Mouse (Mus musculus) C2C12 (cell line): ENCODE measurements at regions not wholly inside any gene's neighbourhood (a gene's known extent, or its start where the extent isn't known, plus 50 kb on each side); places are given as distances from the start of the nearest gene placed in this dataset.

Experiments used
- H3K27me3 ChIP-seq: one replicate; pipeline ENCODE4 v1.6.1; 2011; ENCODE audit not compliant: control insufficient read depth, insufficient read depth, insufficient read length
- H3K36me3 ChIP-seq: one replicate; pipeline ENCODE4 v1.6.1; 2011; ENCODE audit not compliant: control insufficient read depth, insufficient read depth
- H3K4me3 ChIP-seq: one replicate; pipeline ENCODE4 v1.5.1; 2011; ENCODE audit warnings: mild to moderate bottlenecking, control low read depth; ENCODE audit not compliant: poor library complexity, insufficient read depth, severe bottlenecking
- H3K79me2 ChIP-seq: one replicate; pipeline ENCODE4 v1.6.1; 2011; ENCODE audit not compliant: control insufficient read depth, insufficient read depth
- H3K79me3 ChIP-seq: one replicate; pipeline ENCODE4 v1.6.1; 2011; ENCODE audit warnings: low read depth, control low read depth
- H3ac ChIP-seq: one replicate; pipeline ENCODE3; 2011; ENCODE audit warnings: low read depth; ENCODE audit not compliant: control insufficient read depth, insufficient read length
- CEBPB ChIP-seq: IDR thresholded peaks from one replicate; pipeline ENCODE4 v1.6.1; 2011; ENCODE audit warnings: low read depth, mild to moderate bottlenecking, control low read depth, moderate library complexity
- CTCF ChIP-seq: IDR thresholded peaks from one replicate; pipeline ENCODE4 v1.5.1; 2011; ENCODE audit not compliant: control insufficient read depth, insufficient read depth, insufficient read length
- FOSL1 ChIP-seq: IDR thresholded peaks from one replicate; pipeline ENCODE4 v1.8.0; 2011; ENCODE audit warnings: mild to moderate bottlenecking, low read length; ENCODE audit not compliant: poor library complexity, insufficient read depth, severe bottlenecking
- MAX ChIP-seq: IDR thresholded peaks from one replicate; pipeline ENCODE4 v1.6.1; 2011; ENCODE audit warnings: mild to moderate bottlenecking, control low read depth
- MYOD1 ChIP-seq: IDR thresholded peaks from one replicate; pipeline ENCODE4 v1.6.1; 2011; ENCODE audit warnings: low read depth; ENCODE audit not compliant: control insufficient read depth, insufficient read length
- MYOG ChIP-seq: IDR thresholded peaks from one replicate; pipeline ENCODE4 v1.6.1; 2011; ENCODE audit not compliant: control insufficient read depth, insufficient read length; ENCODE audit errors: extremely low read depth
- USF1 ChIP-seq: IDR thresholded peaks from one replicate; pipeline ENCODE4 v1.6.1; 2011; ENCODE audit warnings: low read depth, mild to moderate bottlenecking, control low read depth, moderate library complexity

GRCm38 (mm10) chr15:36367296-36367695 is 640.3 kb downstream of the Zfp706 start:
- H3K36me3 ChIP-seq = no peaks in the 10 kb centered on the region
- no peaks in the 10 kb centered on the region for H3K27me3 ChIP-seq
- H3K79me3 ChIP-seq = no peaks in the 10 kb centered on the region
- no peak overlapping the region for H3K4me3 ChIP-seq
- no peak for TF ChIP-seq CTCF
- no peak for TF ChIP-seq MAX
- no peak for TF ChIP-seq MYOD1
- no peak for TF ChIP-seq MYOG
- no peak for TF ChIP-seq USF1
- no peak for TF ChIP-seq CEBPB
- no peak overlapping the region for H3ac ChIP-seq
- H3K79me2 ChIP-seq = no peaks in the 10 kb centered on the region

GRCm38 (mm10) chr15:36364757-36365156 is 642.8 kb downstream of the Zfp706 start:
- no peak for TF ChIP-seq MAX
- no peak for TF ChIP-seq MYOG
- no peak for TF ChIP-seq CTCF
- no peak for TF ChIP-seq FOSL1
- no peak for TF ChIP-seq CEBPB
- no peak for TF ChIP-seq USF1
- H3ac ChIP-seq = no peak overlapping the region
- peaks cover 4% of the 10 kb centered on the region for H3K27me3 ChIP-seq

GRCm38 (mm10) chr15:36364062-36364461 is 643.5 kb downstream of the Zfp706 start:
- H3K79me2 ChIP-seq = no peaks in the 10 kb centered on the region
- TF ChIP-seq USF1 (no peak), CEBPB (no peak), FOSL1 (no peak), MYOD1 (no peak), MYOG (no peak), MAX (no peak), CTCF (no peak)
- H3K36me3 ChIP-seq = no peaks in the 10 kb centered on the region
- no peaks in the 10 kb centered on the region for H3K79me3 ChIP-seq
- peaks cover 4% of the 10 kb centered on the region for H3K27me3 ChIP-seq
- H3ac ChIP-seq = no peak overlapping the region
- no peak overlapping the region for H3K4me3 ChIP-seq

More at GRCm38 (mm10) chr15:36364757-36365156, 642.8 kb downstream of the Zfp706 start:
- no peaks in the 10 kb centered on the region for H3K36me3 ChIP-seq
- H3K79me3 ChIP-seq = no peaks in the 10 kb centered on the region
- H3K4me3 ChIP-seq = no peak overlapping the region
- no peaks in the 10 kb centered on the region for H3K79me2 ChIP-seq

GRCm38 (mm10) chr15:36362911-36363565 is 644.5 kb downstream of the Zfp706 start:
- Histone ChIP-seq H3K36me3 (no peaks in the 10 kb centered on the region), H3K4me3 (no peak overlapping the region), H3K79me3 (no peaks in the 10 kb centered on the region), H3ac (no peak overlapping the region), H3K27me3 (peaks cover 4% of the 10 kb centered on the region), H3K79me2 (no peaks in the 10 kb centered on the region)
- TF ChIP-seq USF1 (no peak), CEBPB (no peak), MAX (no peak), MYOD1 (no peak), MYOG (no peak), CTCF (no peak), FOSL1 (no peak)

- H3K27me3 ChIP-seq = peaks cover 4% of the 10 kb centered on the region
- H3K36me3 ChIP-seq = no peaks in the 10 kb centered on the region
- H3K4me3 ChIP-seq = no peak overlapping the region
- H3K79me3 ChIP-seq = no peaks in the 10 kb centered on the region
- no peak overlapping the region for H3ac ChIP-seq
- TF ChIP-seq FOSL1 (no peak), MYOG (no peak), CTCF (no peak), CEBPB (no peak), MYOD1 (no peak), USF1 (no peak), MAX (no peak)
- H3K79me2 ChIP-seq = no peaks in the 10 kb centered on the region
These were observed 645.9 kb downstream of the Zfp706 start for GRCm38 (mm10) chr15:36361522-36362148.
